Mouse (Mus musculus) ES-Bruce4 (cell line): ENCODE measurements around the gene Nadk2. TPM values are rescaled to one million over a fixed set of nuclear protein-coding genes. Genes with fewer than 3 reads are reported as not detected.

Experiments
- H3K27ac ChIP-seq: 2 replicates; pipeline ENCODE4 v1.5.1; 2012; ENCODE audit warnings: low read length, inconsistent platforms; ENCODE audit not compliant: insufficient read depth
- H3K27me3 ChIP-seq: 2 replicates; pipeline ENCODE4 v1.6.1; 2012; ENCODE audit warnings: mild to moderate bottlenecking, low read length, inconsistent platforms; ENCODE audit not compliant: control insufficient read depth, poor library complexity, insufficient read depth, severe bottlenecking
- H3K36me3 ChIP-seq: 2 replicates; pipeline ENCODE4 v1.6.1; 2012; ENCODE audit warnings: inconsistent platforms, mild to moderate bottlenecking, low read length, moderate library complexity; ENCODE audit not compliant: control insufficient read depth, poor library complexity, insufficient read depth, severe bottlenecking
- H3K4me1 ChIP-seq: one replicate; pipeline ENCODE4 v1.8.1; 2011; ENCODE audit warnings: low read length; ENCODE audit not compliant: control insufficient read depth, insufficient read depth
- H3K4me3 ChIP-seq: 2 replicates; pipeline ENCODE4 v1.5.1; 2011; ENCODE audit warnings: low read depth, mild to moderate bottlenecking, low read length
- H3K9ac ChIP-seq: 2 replicates; pipeline ENCODE4 v1.6.1; 2012; ENCODE audit warnings: low read depth, mild to moderate bottlenecking, inconsistent platforms; ENCODE audit not compliant: poor library complexity, severe bottlenecking
- H3K9me3 ChIP-seq: replicated peaks from 2 replicates; pipeline ENCODE4 v1.6.1; 2012; ENCODE audit warnings: mild to moderate bottlenecking, low read length, inconsistent platforms; ENCODE audit not compliant: control insufficient read depth, poor library complexity, insufficient read depth, severe bottlenecking
- CTCF ChIP-seq: IDR thresholded peaks from one replicate; pipeline ENCODE4 v1.8.1; 2011; ENCODE audit warnings: low read depth, low read length
- EP300 ChIP-seq: IDR thresholded peaks from 2 replicates; pipeline ENCODE4 v1.6.1; 2011; ENCODE audit warnings: low read depth, low read length; ENCODE audit not compliant: insufficient read depth
- POLR2A ChIP-seq: IDR thresholded peaks from one replicate; pipeline ENCODE4 v1.8.1; 2011; ENCODE audit warnings: low read length; ENCODE audit not compliant: insufficient read depth
- polyA plus RNA-seq: library from polyadenylated mRNA; stranded (reverse); fragments of >200 nt; gene quantifications from 2 replicates; pipeline ENCODE4 v1.2.4, GENCODE M21; 2011; ENCODE audit warnings: low read depth; ENCODE audit not compliant: missing spikeins, insufficient read depth, insufficient read length

Nadk2 gene
- polyA plus RNA-seq, 1 experiment: 83.2 TPM

GRCm38 (mm10) chr15:9120081-9120480, 49.0 kb downstream of the Nadk2 start:
- Histone ChIP-seq H3K4me3 (no peak overlapping the region), H3K4me1 (peaks cover 2% of the 10 kb centered on the region), H3K9ac (no peak overlapping the region), H3K9me3 (no peaks in the 10 kb centered on the region), H3K27ac (no peak overlapping the region), H3K36me3 (peaks cover 48% of the 10 kb centered on the region), H3K27me3 (no peaks in the 10 kb centered on the region)
- TF ChIP-seq CTCF (peak; percentile 96), POLR2A (no peak)

GRCm38 (mm10) chr15:9122989-9123388, 51.9 kb downstream of the Nadk2 start:
- no peak for TF ChIP-seq CTCF
- TF ChIP-seq EP300: no peak
- H3K9me3 ChIP-seq: no peaks in the 10 kb centered on the region
- peaks cover 2% of the 10 kb centered on the region for H3K4me1 ChIP-seq
- no peak overlapping the region for H3K27ac ChIP-seq
- no peaks in the 10 kb centered on the region for H3K27me3 ChIP-seq
- no peak overlapping the region for H3K9ac ChIP-seq
- peaks cover 30% of the 10 kb centered on the region for H3K36me3 ChIP-seq
- H3K4me3 ChIP-seq: no peak overlapping the region

- H3K9me3 ChIP-seq: no peaks in the 10 kb centered on the region
- H3K4me3 ChIP-seq: no peak overlapping the region
- H3K4me1 ChIP-seq: peaks cover 2% of the 10 kb centered on the region
- no peak overlapping the region for H3K9ac ChIP-seq
- no peak for TF ChIP-seq EP300
- TF ChIP-seq POLR2A: no peak
- H3K36me3 ChIP-seq: peaks cover 24% of the 10 kb centered on the region
- no peak overlapping the region for H3K27ac ChIP-seq
- H3K27me3 ChIP-seq: no peaks in the 10 kb centered on the region
Observed at GRCm38 (mm10) chr15:9124856-9125255, 53.8 kb downstream of the Nadk2 start.

GRCm38 (mm10) chr15:9127051-9127791, 56.2 kb downstream of the Nadk2 start:
- H3K9ac ChIP-seq: no peak overlapping the region
- H3K4me3 ChIP-seq: no peak overlapping the region
- H3K4me1 ChIP-seq: peaks cover 2% of the 10 kb centered on the region
- H3K27ac ChIP-seq: no peak overlapping the region
- peaks cover 39% of the 10 kb centered on the region for H3K36me3 ChIP-seq
- H3K9me3 ChIP-seq: no peaks in the 10 kb centered on the region
- no peaks in the 10 kb centered on the region for H3K27me3 ChIP-seq
- TF ChIP-seq EP300 (no peak), CTCF (no peak), POLR2A (no peak)

GRCm38 (mm10) chr15:9130772-9131498, 59.9 kb downstream of the Nadk2 start:
- peaks cover 34% of the 10 kb centered on the region for H3K36me3 ChIP-seq
- H3K9me3 ChIP-seq: no peaks in the 10 kb centered on the region
- no peak overlapping the region for H3K27ac ChIP-seq
- H3K27me3 ChIP-seq: no peaks in the 10 kb centered on the region
- no peaks in the 10 kb centered on the region for H3K4me1 ChIP-seq
- TF ChIP-seq CTCF (no peak), POLR2A (no peak), EP300 (no peak)
- H3K9ac ChIP-seq: no peak overlapping the region
- H3K4me3 ChIP-seq: no peak overlapping the region

GRCm38 (mm10) chr15:9131499-9131888, 60.4 kb downstream of the Nadk2 start:
- no peaks in the 10 kb centered on the region for H3K4me1 ChIP-seq
- TF ChIP-seq EP300: no peak
- no peak for TF ChIP-seq CTCF
- TF ChIP-seq POLR2A: no peak
- H3K27me3 ChIP-seq: no peaks in the 10 kb centered on the region
- no peak overlapping the region for H3K4me3 ChIP-seq
- no peaks in the 10 kb centered on the region for H3K9me3 ChIP-seq
- no peak overlapping the region for H3K27ac ChIP-seq
- H3K36me3 ChIP-seq: peaks cover 38% of the 10 kb centered on the region
- no peak overlapping the region for H3K9ac ChIP-seq
